Mouse (Mus musculus) ES-E14 (cell line): ENCODE measurements around the gene Copa.

Experiments used
- CHD2 ChIP-seq: IDR thresholded peaks from 2 replicates; pipeline ENCODE4 v1.6.1; 2014; ENCODE audit warnings: mild to moderate bottlenecking, low read depth, low read length, inconsistent platforms
- HCFC1 ChIP-seq: IDR thresholded peaks from 2 replicates; pipeline ENCODE4 v1.6.1; 2012; ENCODE audit warnings: low read length, inconsistent platforms, borderline replicate concordance; ENCODE audit not compliant: insufficient read depth
- MAFK ChIP-seq: IDR thresholded peaks from 2 replicates; pipeline ENCODE4 v1.6.1; 2014; ENCODE audit warnings: mild to moderate bottlenecking, low read depth, low read length, inconsistent platforms; ENCODE audit not compliant: insufficient read depth
- ZC3H11A ChIP-seq: IDR thresholded peaks from 2 replicates; pipeline ENCODE4 v1.6.1; 2012; ENCODE audit warnings: low read depth, mild to moderate bottlenecking, inconsistent platforms, low read length, borderline replicate concordance
- ZNF384 ChIP-seq: IDR thresholded peaks from 2 replicates; pipeline ENCODE4 v1.6.1; 2012; ENCODE audit warnings: low read depth, low read length, inconsistent platforms

DNA sequence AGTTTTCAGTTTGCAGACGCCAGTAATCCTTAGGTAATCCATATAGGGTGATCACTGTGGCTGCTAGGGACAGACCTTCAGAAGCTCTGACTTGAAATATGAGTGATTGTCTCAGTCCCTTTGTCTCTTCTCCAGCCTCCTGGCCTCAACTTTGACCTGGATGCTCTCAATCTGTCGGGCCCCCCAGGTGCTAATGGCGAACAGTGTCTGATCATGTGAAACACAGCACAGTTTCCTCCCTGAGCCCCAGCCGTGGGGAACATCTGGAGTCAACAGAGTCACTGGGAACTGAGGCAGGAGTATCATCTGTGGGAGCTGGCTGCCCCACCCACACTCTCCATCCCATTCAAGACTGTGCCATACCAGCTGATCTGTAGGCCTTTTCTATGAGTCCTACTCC, 51.7 kb downstream of the Copa start:
- TF ChIP-seq ZNF384 (no peak), HCFC1 (no peak), MAFK (no peak), ZC3H11A (no peak), CHD2 (no peak)
